Mouse (Mus musculus) erythroblast, embryonic 14.5 days (primary cell): ENCODE measurements around the gene Sort1. TPM values are rescaled to one million over a fixed set of nuclear protein-coding genes. Genes with fewer than 3 reads are reported as not detected.

Source experiments
- H3K27me3 ChIP-seq: 2 replicates; pipeline ENCODE4 v1.6.1; 2012; ENCODE audit warnings: inconsistent platforms; ENCODE audit not compliant: control insufficient read depth
- H3K36me3 ChIP-seq: 2 replicates; pipeline ENCODE4 v1.6.1; 2012; ENCODE audit warnings: mild to moderate bottlenecking, inconsistent platforms; ENCODE audit not compliant: control insufficient read depth
- H3K4me1 ChIP-seq: 2 replicates; pipeline ENCODE4 v1.6.1; 2012; ENCODE audit warnings: inconsistent platforms; ENCODE audit not compliant: control insufficient read depth
- H3K4me3 ChIP-seq: replicated peaks from 2 replicates; pipeline ENCODE3; 2012; ENCODE audit warnings: moderate library complexity, mild to moderate bottlenecking, inconsistent platforms
- H3K9me3 ChIP-seq: 2 replicates; pipeline ENCODE4 v1.6.1; 2012; ENCODE audit warnings: low read length, inconsistent platforms, mixed read lengths; ENCODE audit not compliant: control insufficient read depth
- GATA1 ChIP-seq: IDR thresholded peaks from 2 replicates; pipeline ENCODE4 v1.6.1; 2012; ENCODE audit warnings: low read length, inconsistent platforms, mixed read lengths
- TAL1 ChIP-seq: IDR thresholded peaks from 3 replicates; pipeline ENCODE4 v1.6.1; 2012; ENCODE audit warnings: low read length, inconsistent platforms, mixed read lengths
- polyA plus RNA-seq: library from polyadenylated mRNA; stranded (reverse); fragments of >175 nt; gene quantifications from 2 replicates; pipeline ENCODE4 v1.2.3, GENCODE M21; 2012

Gene Sort1
- polyA plus RNA-seq, 1 experiment, result 0.01 TPM

DNA sequence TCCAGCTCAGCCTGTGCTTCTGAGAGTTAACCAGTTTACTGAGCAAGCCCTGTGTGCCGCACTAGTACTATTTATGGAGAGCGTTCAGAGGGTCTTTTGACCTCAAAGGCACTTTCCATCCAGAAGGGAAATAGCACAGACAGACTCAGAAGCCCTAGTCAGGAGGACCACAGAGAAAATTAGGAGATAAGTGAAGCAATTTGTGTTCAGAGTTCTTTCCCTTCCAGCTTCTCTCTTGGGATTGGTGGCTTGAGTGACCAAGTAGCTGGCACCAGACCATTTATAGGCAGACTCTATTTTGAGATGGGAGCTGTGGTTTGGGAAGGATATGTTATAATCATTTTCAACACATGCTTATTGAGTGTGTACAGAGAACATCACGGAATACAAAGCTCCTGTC lies 22.5 kb downstream of the Sort1 start:
- no peak for TF ChIP-seq TAL1
- TF ChIP-seq GATA1, result no peak
- H3K4me3 ChIP-seq, result no peak overlapping the region
- H3K27me3 ChIP-seq, result no peaks in the 10 kb centered on the region
- H3K36me3 ChIP-seq, result no peaks in the 10 kb centered on the region
- H3K4me1 ChIP-seq, result peaks cover 2% of the 10 kb centered on the region
- no peaks in the 10 kb centered on the region for H3K9me3 ChIP-seq

DNA sequence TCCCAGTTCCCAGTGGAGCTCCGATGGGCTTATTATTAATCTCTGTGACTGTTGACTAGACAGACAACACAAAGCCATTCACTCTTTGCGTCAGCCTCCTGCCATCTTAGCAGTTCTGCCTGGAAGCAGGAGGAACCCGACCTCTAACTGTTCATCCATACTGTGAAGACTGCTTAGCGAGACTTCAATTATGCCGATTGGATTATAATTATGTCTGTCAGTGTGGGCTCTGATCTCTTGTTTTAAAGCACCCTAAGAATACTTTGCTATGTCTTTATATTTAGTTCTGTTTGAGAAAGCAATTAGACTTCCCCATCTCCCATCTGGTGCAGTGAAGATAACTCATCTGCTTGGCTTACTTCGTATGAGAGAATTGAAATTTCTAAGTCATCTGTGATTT lies 23.6 kb downstream of the Sort1 start:
- Histone ChIP-seq H3K9me3 (no peaks in the 10 kb centered on the region), H3K36me3 (no peaks in the 10 kb centered on the region), H3K27me3 (no peaks in the 10 kb centered on the region), H3K4me1 (peaks cover 4% of the 10 kb centered on the region), H3K4me3 (no peak overlapping the region)
- TF ChIP-seq TAL1 (no peak), GATA1 (no peak)

DNA sequence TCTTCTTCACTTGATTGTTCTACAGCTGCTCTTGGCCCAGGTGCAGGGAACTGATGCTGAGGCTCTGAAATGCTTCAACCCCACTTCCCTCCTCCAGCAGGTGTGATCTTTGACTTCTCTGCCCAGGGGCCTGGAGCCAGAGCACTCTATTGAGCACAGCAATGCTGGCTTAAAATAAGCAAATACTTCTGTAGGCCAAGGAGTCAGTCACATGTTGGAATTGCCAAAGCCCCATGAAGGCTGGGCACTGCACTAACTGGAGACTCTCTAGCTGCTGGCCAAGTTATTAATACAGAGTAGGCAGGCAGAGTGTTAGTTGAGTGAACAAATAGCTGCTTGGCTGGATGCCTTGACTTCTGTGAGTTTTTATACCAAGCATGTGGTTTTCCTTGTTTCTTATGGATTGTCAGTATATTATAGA lies 27.0 kb downstream of the Sort1 start:
- no peak overlapping the region for H3K4me3 ChIP-seq
- no peaks in the 10 kb centered on the region for H3K36me3 ChIP-seq
- H3K4me1 ChIP-seq, result peaks cover 2% of the 10 kb centered on the region; the same call in 1 of the 2 replicates
- no peaks in the 10 kb centered on the region for H3K27me3 ChIP-seq
- no peaks in the 10 kb centered on the region for H3K9me3 ChIP-seq
- TF ChIP-seq TAL1, result no peak
- no peak for TF ChIP-seq GATA1

DNA sequence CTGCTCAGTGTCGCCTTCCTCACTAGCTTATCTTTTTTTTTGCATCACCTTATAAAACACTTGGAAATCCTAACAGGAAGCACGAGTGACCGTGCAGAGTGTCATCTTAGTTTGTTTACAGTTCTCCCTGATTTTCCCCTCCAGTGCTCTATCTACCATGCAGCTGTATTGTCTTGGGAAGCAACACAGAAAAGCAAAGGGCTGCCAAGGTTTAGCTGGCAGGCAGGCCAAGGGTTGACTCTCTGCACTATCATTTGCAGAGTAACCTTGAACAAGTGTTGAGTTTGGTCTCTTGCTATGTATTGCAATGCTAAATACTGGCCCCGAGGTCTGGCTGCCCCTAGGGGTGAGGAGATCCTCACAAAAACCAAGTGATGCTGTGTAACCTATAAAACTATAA lies 27.8 kb downstream of the Sort1 start:
- H3K27me3 ChIP-seq, result no peaks in the 10 kb centered on the region
- no peaks in the 10 kb centered on the region for H3K9me3 ChIP-seq
- no peaks in the 10 kb centered on the region for H3K36me3 ChIP-seq
- no peak for TF ChIP-seq TAL1
- no peak for TF ChIP-seq GATA1
- H3K4me1 ChIP-seq, result peaks cover 2% of the 10 kb centered on the region; the same call in 1 of the 2 replicates
- H3K4me3 ChIP-seq, result no peak overlapping the region

DNA sequence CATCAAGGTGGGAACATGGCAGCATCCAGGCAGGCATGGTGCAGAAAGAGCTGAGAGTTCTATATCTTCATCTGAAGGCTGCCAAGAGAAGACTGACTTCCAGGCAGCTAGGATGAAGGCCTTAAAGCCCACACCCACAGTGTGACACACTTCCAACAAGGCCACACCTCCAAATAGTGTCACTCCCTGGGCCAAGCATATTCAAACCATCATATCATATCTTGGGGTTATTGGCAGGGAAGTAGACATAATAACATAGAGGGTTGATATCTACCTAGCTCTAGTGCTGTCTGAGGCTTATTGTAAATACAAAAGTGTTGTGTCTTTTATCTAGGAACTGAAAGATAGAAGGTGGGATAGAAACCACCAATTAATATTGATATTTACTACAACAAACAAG lies 28.5 kb downstream of the Sort1 start:
- peaks cover 2% of the 10 kb centered on the region; the same call in 1 of the 2 replicates for H3K4me1 ChIP-seq

DNA sequence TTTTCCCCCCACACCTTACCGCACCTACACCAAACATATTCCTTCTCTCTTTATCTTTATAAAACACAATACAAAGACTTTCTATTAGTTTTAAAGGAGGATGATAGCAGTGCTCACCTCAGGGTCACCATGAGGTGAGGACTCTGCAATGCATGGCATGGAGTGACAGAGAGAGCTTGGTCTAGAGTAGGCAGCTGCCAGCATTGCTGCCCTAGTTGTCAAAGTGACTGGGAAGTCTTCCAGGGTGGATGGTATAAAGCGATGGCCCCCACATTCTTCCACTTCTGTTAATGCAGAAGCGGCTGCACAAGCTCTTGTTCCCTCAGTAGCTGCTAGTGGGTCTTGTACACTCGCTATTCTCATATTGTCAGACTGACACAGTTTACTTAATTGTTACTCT lies 29.3 kb downstream of the Sort1 start:
- TF ChIP-seq GATA1 (no peak), TAL1 (no peak)
- no peaks in the 10 kb centered on the region for H3K27me3 ChIP-seq
- H3K36me3 ChIP-seq, result no peaks in the 10 kb centered on the region
- H3K4me1 ChIP-seq, result peaks cover 2% of the 10 kb centered on the region; the same call in 1 of the 2 replicates
- no peaks in the 10 kb centered on the region for H3K9me3 ChIP-seq
- no peak overlapping the region for H3K4me3 ChIP-seq

More for the DNA sequence above, 28.5 kb downstream of the Sort1 start:
- Histone ChIP-seq H3K27me3 (no peaks in the 10 kb centered on the region), H3K36me3 (no peaks in the 10 kb centered on the region), H3K4me3 (no peak overlapping the region), H3K9me3 (no peaks in the 10 kb centered on the region)
- TF ChIP-seq GATA1 (no peak), TAL1 (no peak)

DNA sequence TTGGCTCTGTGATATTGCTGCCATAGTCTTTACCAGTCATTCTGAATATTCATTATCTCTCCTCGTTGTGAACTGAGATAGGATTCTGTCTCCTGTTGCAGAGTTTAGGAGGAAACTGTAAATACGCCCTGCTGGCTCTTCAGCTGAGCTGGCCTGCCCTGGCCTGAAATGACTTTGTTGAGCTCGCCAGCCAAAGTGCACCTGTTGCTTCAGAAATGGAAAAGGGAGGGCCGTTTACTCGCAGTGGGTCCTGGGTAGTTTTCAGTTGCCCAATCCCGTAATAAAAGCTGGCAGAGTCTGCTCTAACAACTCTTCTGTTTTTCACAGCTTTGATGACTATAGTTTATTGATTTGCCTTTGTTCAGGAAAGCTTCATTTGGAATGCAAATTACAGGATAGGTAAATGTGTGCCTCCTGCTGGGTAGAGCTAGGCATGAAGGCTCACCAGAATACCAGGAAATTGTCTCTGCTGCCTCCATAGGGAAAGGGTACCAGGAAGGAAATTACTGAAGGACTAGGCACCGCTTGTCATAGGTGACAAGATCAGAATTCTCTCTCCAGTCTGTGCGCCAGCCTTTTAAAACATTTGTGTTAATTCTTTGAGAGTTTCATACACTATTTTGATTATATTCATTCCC lies 30.3 kb downstream of the Sort1 start:
- no peaks in the 10 kb centered on the region for H3K27me3 ChIP-seq
- no peaks in the 10 kb centered on the region for H3K36me3 ChIP-seq
- no peak overlapping the region for H3K4me3 ChIP-seq
- TF ChIP-seq TAL1 (no peak), GATA1 (no peak)
- no peaks in the 10 kb centered on the region for H3K9me3 ChIP-seq
- H3K4me1 ChIP-seq, result peaks cover 2% of the 10 kb centered on the region; the same call in 1 of the 2 replicates

DNA sequence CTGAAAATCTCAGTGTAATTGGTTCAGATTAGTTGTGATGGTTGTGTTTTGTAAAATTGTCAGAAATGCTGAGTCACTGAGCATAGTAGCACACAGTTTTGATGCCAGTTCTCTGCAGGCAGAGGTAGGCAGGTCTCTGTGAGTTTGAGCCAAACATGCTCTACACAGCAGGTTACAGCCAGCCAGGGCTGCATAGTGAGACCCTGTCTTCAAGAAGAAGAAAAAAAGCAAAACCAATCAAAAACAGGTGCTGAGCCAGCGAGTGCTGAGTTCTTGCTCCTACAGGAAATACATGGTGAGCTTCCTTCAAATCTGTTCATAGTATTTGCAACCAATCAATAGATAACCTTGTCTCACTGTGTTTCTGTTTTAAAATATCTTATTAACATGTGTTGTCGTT lies 34.6 kb downstream of the Sort1 start:
- H3K4me3 ChIP-seq, result no peak overlapping the region
- no peaks in the 10 kb centered on the region for H3K36me3 ChIP-seq
- no peaks in the 10 kb centered on the region for H3K27me3 ChIP-seq
- peaks cover 15% of the 10 kb centered on the region for H3K4me1 ChIP-seq
- TF ChIP-seq TAL1 (no peak), GATA1 (no peak)
- no peaks in the 10 kb centered on the region for H3K9me3 ChIP-seq

DNA sequence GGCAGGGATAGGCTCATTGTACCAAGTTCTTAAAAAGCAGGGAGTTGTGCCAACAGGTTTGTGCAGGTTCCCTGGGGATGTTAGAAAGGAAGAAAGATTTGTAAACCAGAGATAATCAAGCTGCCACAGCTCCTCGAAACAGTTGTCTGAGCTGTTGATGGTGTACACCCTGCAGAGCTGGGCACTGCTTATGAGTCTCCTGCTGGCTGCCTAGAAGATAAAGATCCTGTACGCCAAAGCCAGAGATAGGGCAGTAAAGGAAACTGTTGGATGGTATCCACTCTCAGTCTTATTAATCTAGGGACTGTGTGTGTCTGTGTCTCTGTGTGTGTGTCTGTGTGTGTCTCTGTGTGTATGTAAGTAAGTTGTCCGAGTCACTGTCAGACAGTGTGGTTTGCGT lies 37.8 kb downstream of the Sort1 start:
- TF ChIP-seq TAL1 (no peak), GATA1 (no peak)
- peaks cover 18% of the 10 kb centered on the region for H3K4me1 ChIP-seq
- H3K9me3 ChIP-seq, result no peaks in the 10 kb centered on the region
- H3K27me3 ChIP-seq, result no peaks in the 10 kb centered on the region
- no peak overlapping the region for H3K4me3 ChIP-seq
- no peaks in the 10 kb centered on the region for H3K36me3 ChIP-seq

DNA sequence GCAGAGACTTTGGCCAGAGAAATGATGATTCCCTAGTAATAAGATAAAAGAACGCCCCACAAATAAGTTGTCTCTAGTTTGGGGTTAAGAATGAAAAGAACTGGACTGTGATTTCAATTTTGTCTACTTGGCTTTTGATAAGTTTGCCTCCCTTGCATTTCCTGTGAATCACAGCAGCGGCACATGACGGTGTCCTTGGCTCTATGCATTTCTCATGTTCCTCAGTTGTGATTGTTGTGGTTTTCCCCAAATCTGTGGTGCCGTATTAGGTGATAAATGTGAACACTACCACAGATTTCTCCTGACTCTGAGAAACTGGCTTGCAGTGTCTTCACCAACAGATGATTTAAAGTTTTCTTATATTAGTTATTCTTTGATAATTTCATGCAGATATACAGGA lies 38.3 kb downstream of the Sort1 start:
- TF ChIP-seq TAL1 (no peak), GATA1 (no peak)
- H3K27me3 ChIP-seq, result no peaks in the 10 kb centered on the region
- peaks cover 18% of the 10 kb centered on the region for H3K4me1 ChIP-seq
- no peaks in the 10 kb centered on the region for H3K36me3 ChIP-seq
- no peak overlapping the region for H3K4me3 ChIP-seq
- no peaks in the 10 kb centered on the region for H3K9me3 ChIP-seq
